Mouse (Mus musculus): ENCODE measurements around the gene H2al2c. TPM values are rescaled to one million over a fixed set of nuclear protein-coding genes. Genes with fewer than 3 reads are reported as not detected.
"Not testable (repeated sequence)": the region's sequence is repeated elsewhere in the genome, so short reads cannot be mapped to it uniquely, and the experiment has no call there.

The H2al2c gene
- total RNA-seq (2015) (not detected in 2 replicates), total RNA-seq (2017) (not detected in 2 replicates)

GRCm38 (mm10) chrY:2598799-2599198 lies at the start of gene H2al2c:
TSS of gene H2al2c (plus strand) at chrY:2599099.
- not testable (repeated sequence) for ATAC-seq (replicated peaks; ENCODE audit: poor library complexity)

Other genes with a start within 250 kb of the H2al2c start
- not detected in 2 replicates for gene Sry, start 64.6 kb downstream of the H2al2c start, total RNA-seq (2015)
- not detected in 2 replicates for gene Sry, start 64.6 kb downstream of the H2al2c start, total RNA-seq (2017)
- gene H2al2b, start 121.6 kb downstream of the H2al2c start, total RNA-seq (2015) = not detected in 2 replicates
- not detected in 2 replicates for gene H2al2b, start 121.6 kb downstream of the H2al2c start, total RNA-seq (2017)
- gene Gm4064, start 197.1 kb downstream of the H2al2c start, total RNA-seq (2015) = not detected in 2 replicates
- gene Gm4064, start 197.1 kb downstream of the H2al2c start, total RNA-seq (2017) = not detected in 2 replicates
- not detected in 2 replicates for gene Rbmy, start 231.6 kb downstream of the H2al2c start, total RNA-seq (2015)
- not detected in 2 replicates for gene Rbmy, start 231.6 kb downstream of the H2al2c start, total RNA-seq (2017)
- gene Gm10256, start 231.6 kb downstream of the H2al2c start, total RNA-seq (2015) = not detected in 2 replicates
- gene Gm10256, start 231.6 kb downstream of the H2al2c start, total RNA-seq (2017) = not detected in 2 replicates

All from megakaryocyte progenitor cell, adult 5-6 weeks (primary cell).